Mouse (Mus musculus): ENCODE measurements at regions not wholly inside any gene's neighbourhood (a gene's known extent, or its start where the extent isn't known, plus 50 kb on each side); places are given as distances from the start of the nearest gene placed in this dataset.
"Not testable (repeated sequence)": the region's sequence is repeated elsewhere in the genome, so short reads cannot be mapped to it uniquely, and the experiment has no call there.

- not testable (repeated sequence) for H3K4me1 ChIP-seq (replicated peaks); H3K36me3 ChIP-seq; H3K9ac ChIP-seq (replicated peaks); H3K4me3 ChIP-seq (replicated peaks); H3K27me3 ChIP-seq; H3K9me3 ChIP-seq; H3K27ac ChIP-seq; H3K4me2 ChIP-seq (replicated peaks); ATAC-seq
These were observed 152.6 kb downstream of the Gm5426 start for GRCm38 (mm10) chr10:96289005-96289404.

GRCm38 (mm10) chr10:96293622-96294021 is 157.2 kb downstream of the Gm5426 start:
- no peak overlapping the region for H3K4me2 ChIP-seq (replicated peaks)
- no peaks in the 10 kb centered on the region for H3K36me3 ChIP-seq
- no peaks in the 10 kb centered on the region for H3K27me3 ChIP-seq
- H3K9me3 ChIP-seq = no peaks in the 10 kb centered on the region
- peaks cover 3% of the 10 kb centered on the region; the same call in 1 of the 2 replicates for H3K4me1 ChIP-seq (replicated peaks)
- no peak for ATAC-seq
- H3K4me3 ChIP-seq (replicated peaks) = no peak overlapping the region
- no peak overlapping the region for H3K9ac ChIP-seq (replicated peaks)
- 58% methylated on average over 7 of the region's 7 CpGs for WGBS
- no peak overlapping the region for H3K27ac ChIP-seq

GRCm38 (mm10) chr10:96294666-96295065 is 158.3 kb downstream of the Gm5426 start:
- Histone ChIP-seq H3K9me3 (no peaks in the 10 kb centered on the region), H3K36me3 (no peaks in the 10 kb centered on the region), H3K4me1 (replicated peaks) (peaks cover 3% of the 10 kb centered on the region; the same call in 1 of the 2 replicates), H3K27me3 (no peaks in the 10 kb centered on the region), H3K4me2 (replicated peaks) (no peak overlapping the region), H3K9ac (replicated peaks) (no peak overlapping the region), H3K27ac (no peak overlapping the region), H3K4me3 (replicated peaks) (no peak overlapping the region)
- 88% methylated on average over 2 of the region's 2 CpGs for WGBS
- ATAC-seq = no peak

- H3K9ac ChIP-seq (replicated peaks) = no peak overlapping the region
- H3K27ac ChIP-seq = no peak overlapping the region
- ATAC-seq = no peak
- H3K4me2 ChIP-seq (replicated peaks) = no peak overlapping the region
- H3K4me3 ChIP-seq (replicated peaks) = no peak overlapping the region
- no peaks in the 10 kb centered on the region for H3K9me3 ChIP-seq
- H3K36me3 ChIP-seq = no peaks in the 10 kb centered on the region
- WGBS = 92% methylated on average over 4 of the region's 4 CpGs
- peaks cover 3% of the 10 kb centered on the region; the same call in 1 of the 2 replicates for H3K4me1 ChIP-seq (replicated peaks)
- H3K27me3 ChIP-seq = no peaks in the 10 kb centered on the region
These were observed 161.3 kb downstream of the Gm5426 start for GRCm38 (mm10) chr10:96297658-96298057.

GRCm38 (mm10) chr10:96298566-96298965 is 162.2 kb downstream of the Gm5426 start:
- no peak overlapping the region for H3K27ac ChIP-seq
- H3K9ac ChIP-seq (replicated peaks) = no peak overlapping the region
- no peaks in the 10 kb centered on the region for H3K27me3 ChIP-seq
- no peak overlapping the region for H3K4me3 ChIP-seq (replicated peaks)
- no peak overlapping the region for H3K4me2 ChIP-seq (replicated peaks)
- H3K4me1 ChIP-seq (replicated peaks) = peaks cover 3% of the 10 kb centered on the region; the same call in 1 of the 2 replicates
- no peaks in the 10 kb centered on the region for H3K36me3 ChIP-seq
- WGBS = 87% methylated on average over 5 of the region's 5 CpGs
- no peak for ATAC-seq
- H3K9me3 ChIP-seq = no peaks in the 10 kb centered on the region

- Histone ChIP-seq H3K4me1 (replicated peaks) (peaks cover 14% of the 10 kb centered on the region), H3K9ac (replicated peaks) (no peak overlapping the region), H3K36me3 (no peaks in the 10 kb centered on the region), H3K27me3 (no peaks in the 10 kb centered on the region), H3K4me3 (replicated peaks) (no peak overlapping the region), H3K27ac (no peak overlapping the region), H3K9me3 (no peaks in the 10 kb centered on the region), H3K4me2 (replicated peaks) (no peak overlapping the region)
- WGBS = 85% methylated on average over 7 of the region's 7 CpGs
- ATAC-seq = no peak
These were observed 169.3 kb downstream of the Gm5426 start for GRCm38 (mm10) chr10:96305701-96306100.

GRCm38 (mm10) chr10:96308713-96309445 is 172.5 kb downstream of the Gm5426 start:
- H3K4me1 ChIP-seq (replicated peaks) = peaks cover 14% of the 10 kb centered on the region
- H3K9me3 ChIP-seq = peaks cover 3% of the 10 kb centered on the region; the same call in 1 of the 2 replicates
- no peak overlapping the region for H3K9ac ChIP-seq (replicated peaks)
- no peak overlapping the region for H3K4me3 ChIP-seq (replicated peaks)
- WGBS = 9% methylated on average over 7 of the region's 7 CpGs
- peak overlapping the region; percentile 69 for H3K27ac ChIP-seq
- H3K4me2 ChIP-seq (replicated peaks) = no peak overlapping the region
- peak; percentile 94 for ATAC-seq
- H3K27me3 ChIP-seq = no peaks in the 10 kb centered on the region
- H3K36me3 ChIP-seq = no peaks in the 10 kb centered on the region

GRCm38 (mm10) chr10:96309766-96310165 is 173.4 kb downstream of the Gm5426 start:
- H3K9ac ChIP-seq (replicated peaks) = no peak overlapping the region
- peaks cover 14% of the 10 kb centered on the region for H3K4me1 ChIP-seq (replicated peaks)
- no peak for ATAC-seq
- H3K4me2 ChIP-seq (replicated peaks) = no peak overlapping the region
- no peaks in the 10 kb centered on the region for H3K36me3 ChIP-seq
- H3K4me3 ChIP-seq (replicated peaks) = no peak overlapping the region
- no peaks in the 10 kb centered on the region for H3K27me3 ChIP-seq
- H3K9me3 ChIP-seq = peaks cover 3% of the 10 kb centered on the region; the same call in 1 of the 2 replicates
- peak overlapping the region; percentile 69; the same call in 1 of the 2 replicates for H3K27ac ChIP-seq
- WGBS = 70% methylated on average over 4 of the region's 4 CpGs

- Histone ChIP-seq H3K4me3 (replicated peaks) (no peak overlapping the region), H3K4me1 (replicated peaks) (no peaks in the 10 kb centered on the region), H3K36me3 (no peaks in the 10 kb centered on the region), H3K9me3 (no peaks in the 10 kb centered on the region), H3K27me3 (no peaks in the 10 kb centered on the region), H3K4me2 (replicated peaks) (no peak overlapping the region), H3K27ac (no peak overlapping the region), H3K9ac (replicated peaks) (no peak overlapping the region)
- no peak for ATAC-seq
- 88% methylated on average over 1 of the region's 1 CpGs for WGBS
These were observed 188.9 kb downstream of the Gm5426 start for GRCm38 (mm10) chr10:96325297-96325696.

GRCm38 (mm10) chr10:96330639-96331487 is 194.5 kb downstream of the Gm5426 start:
- H3K27me3 ChIP-seq = no peaks in the 10 kb centered on the region
- no peak overlapping the region for H3K27ac ChIP-seq
- H3K9ac ChIP-seq (replicated peaks) = no peak overlapping the region
- H3K9me3 ChIP-seq = no peaks in the 10 kb centered on the region
- H3K4me1 ChIP-seq (replicated peaks) = no peaks in the 10 kb centered on the region
- no peaks in the 10 kb centered on the region for H3K36me3 ChIP-seq
- H3K4me2 ChIP-seq (replicated peaks) = no peak overlapping the region
- ATAC-seq = no peak
- no peak overlapping the region for H3K4me3 ChIP-seq (replicated peaks)
- WGBS = 40% methylated on average over 6 of the region's 6 CpGs

GRCm38 (mm10) chr10:96332731-96333201 is 196.4 kb downstream of the Gm5426 start:
- Histone ChIP-seq H3K9ac (replicated peaks) (no peak overlapping the region), H3K4me1 (replicated peaks) (peaks cover 8% of the 10 kb centered on the region; the same call in 1 of the 2 replicates), H3K4me2 (replicated peaks) (no peak overlapping the region), H3K27me3 (no peaks in the 10 kb centered on the region), H3K36me3 (no peaks in the 10 kb centered on the region), H3K27ac (no peak overlapping the region), H3K4me3 (replicated peaks) (no peak overlapping the region), H3K9me3 (no peaks in the 10 kb centered on the region)
- ATAC-seq = no peak
- 74% methylated on average over 10 of the region's 10 CpGs for WGBS

- H3K4me1 ChIP-seq (replicated peaks) = peaks cover 10% of the 10 kb centered on the region; the same call in 1 of the 2 replicates
- H3K4me2 ChIP-seq (replicated peaks) = no peak overlapping the region
- H3K36me3 ChIP-seq = no peaks in the 10 kb centered on the region
- H3K9me3 ChIP-seq = no peaks in the 10 kb centered on the region
- no peaks in the 10 kb centered on the region for H3K27me3 ChIP-seq
- WGBS = 80% methylated on average over 6 of the region's 6 CpGs
- H3K9ac ChIP-seq (replicated peaks) = no peak overlapping the region
- no peak for ATAC-seq
- no peak overlapping the region for H3K4me3 ChIP-seq (replicated peaks)
- no peak overlapping the region for H3K27ac ChIP-seq
These were observed 196.8 kb downstream of the Gm5426 start for GRCm38 (mm10) chr10:96333224-96333623.
